Mouse (Mus musculus): ENCODE data around the gene Fto.

The Fto gene

GRCm38 (mm10) chr8:91496936-91497335, 183.6 kb downstream of the Fto start:
- no peak for DNase-seq (ENCODE audit: low spot score in 2 of 2)

- no peak for DNase-seq (ENCODE audit: low spot score in 2 of 2)
These were observed 185.3 kb downstream of the Fto start for GRCm38 (mm10) chr8:91498611-91499010.

- DNase-seq (ENCODE audit: low spot score in 2 of 2) = no peak
These were observed 186.0 kb downstream of the Fto start for GRCm38 (mm10) chr8:91499303-91499702.

GRCm38 (mm10) chr8:91501960-91502600, 188.8 kb downstream of the Fto start:
- no peak for DNase-seq (ENCODE audit: low spot score in 2 of 2)

- no peak for DNase-seq (ENCODE audit: low spot score in 2 of 2)
These were observed 189.5 kb downstream of the Fto start for GRCm38 (mm10) chr8:91502791-91503190.

GRCm38 (mm10) chr8:91504360-91504759, 191.0 kb downstream of the Fto start:
- DNase-seq (ENCODE audit: low spot score in 2 of 2) = no peak

GRCm38 (mm10) chr8:91504891-91505290, 191.6 kb downstream of the Fto start:
- no peak for DNase-seq (ENCODE audit: low spot score in 2 of 2)

GRCm38 (mm10) chr8:91505411-91505954, 192.2 kb downstream of the Fto start:
- DNase-seq (ENCODE audit: low spot score in 2 of 2) = no peak

GRCm38 (mm10) chr8:91505997-91506672, 192.8 kb downstream of the Fto start:
- DNase-seq (ENCODE audit: low spot score in 2 of 2) = no peak

- no peak for DNase-seq (ENCODE audit: low spot score in 2 of 2)
These were observed 193.4 kb downstream of the Fto start for GRCm38 (mm10) chr8:91506682-91507257.

GRCm38 (mm10) chr8:91507681-91508097, 194.4 kb downstream of the Fto start:
- no peak for DNase-seq (ENCODE audit: low spot score in 2 of 2)

- DNase-seq (ENCODE audit: low spot score in 2 of 2) = no peak
These were observed 195.0 kb downstream of the Fto start for GRCm38 (mm10) chr8:91508284-91508683.

GRCm38 (mm10) chr8:91509206-91509899, 196.0 kb downstream of the Fto start:
- DNase-seq (ENCODE audit: low spot score in 2 of 2) = no peak

GRCm38 (mm10) chr8:91509900-91510260, 196.6 kb downstream of the Fto start:
- no peak for DNase-seq (ENCODE audit: low spot score in 2 of 2)

- DNase-seq (ENCODE audit: low spot score in 2 of 2) = no peak
These were observed 197.4 kb downstream of the Fto start for GRCm38 (mm10) chr8:91510716-91511115.

- DNase-seq (ENCODE audit: low spot score in 2 of 2) = no peak
These were observed 198.6 kb downstream of the Fto start for GRCm38 (mm10) chr8:91511943-91512342.

- no peak for DNase-seq (ENCODE audit: low spot score in 2 of 2)
These were observed 201.6 kb downstream of the Fto start for GRCm38 (mm10) chr8:91514752-91515478.

- DNase-seq (ENCODE audit: low spot score in 2 of 2) = no peak
These were observed 203.1 kb downstream of the Fto start for GRCm38 (mm10) chr8:91516422-91516821.

- no peak for DNase-seq (ENCODE audit: low spot score in 2 of 2)
These were observed 204.8 kb downstream of the Fto start for GRCm38 (mm10) chr8:91518085-91518484.

- no peak for DNase-seq (ENCODE audit: low spot score in 2 of 2)
These were observed 208.9 kb downstream of the Fto start for GRCm38 (mm10) chr8:91522201-91522600.

GRCm38 (mm10) chr8:91524056-91524864, 210.9 kb downstream of the Fto start:
- no peak for DNase-seq (ENCODE audit: low spot score in 2 of 2)

All from urinary bladder, postnatal 4 days (tissue).